Mouse (Mus musculus): ENCODE measurements around the gene Gm20737. TPM values are rescaled to one million over a fixed set of nuclear protein-coding genes. Genes with fewer than 3 reads are reported as not detected.
"Not testable (repeated sequence)": the region's sequence is repeated elsewhere in the genome, so short reads cannot be mapped to it uniquely, and the experiment has no call there.

The Gm20737 gene
- polyA plus RNA-seq (2012): not detected in 2 replicates

- not testable (repeated sequence) for TF ChIP-seq GATA1 (IDR thresholded peaks at IDR 0.05; ENCODE audit: low read length)
Observed at GRCm38 (mm10) chrY:10535942-10536341, at the start of gene Gm20737. Gene Gm20737, minus strand, starts transcription at chrY:10536042.

GRCm38 (mm10) chrY:10553153-10553552 is 17.3 kb upstream of the Gm20737 start, which contains the start of gene Gm21775:
Gene Gm21775, plus strand, starts transcription at chrY:10553453.
- TF ChIP-seq GATA1 (IDR thresholded peaks at IDR 0.05; ENCODE audit: low read length): not testable (repeated sequence)

Other genes starting within 250 kb of the Gm20737 start
- gene Gm20834, start 211.5 kb downstream of the Gm20737 start, polyA plus RNA-seq (2012): not detected in 2 replicates
- gene Gm28510, start 123.3 kb downstream of the Gm20737 start, polyA plus RNA-seq (2012): not detected in 2 replicates
- not detected in 2 replicates for gene Gm21775, start 17.4 kb upstream of the Gm20737 start, polyA plus RNA-seq (2012)
- gene Gm21900, start 80.3 kb upstream of the Gm20737 start, polyA plus RNA-seq (2012): not detected in 2 replicates
- gene Gm20777, start 216.4 kb upstream of the Gm20737 start, polyA plus RNA-seq (2012): not detected in 2 replicates